Mouse (Mus musculus) stomach, embryonic 16.5 days (tissue): ENCODE measurements around the gene Kras. TPM values are rescaled to one million over a fixed set of nuclear protein-coding genes. Genes with fewer than 3 reads are reported as not detected.

Experiments used
- ATAC-seq: fragments of 200-750 bp; cut with Nextera tagmentation; 2 replicates; pipeline ENCODE4 v1.8.0; 2017; ENCODE audit warnings: moderate number of reproducible peaks, moderate TSS enrichment; ENCODE audit not compliant: insufficient read depth, low FRiP score
- H3K27ac ChIP-seq: fragments of 300-500 bp; sonication (generic); 2 replicates; pipeline ENCODE4 v1.5.1; 2014; ENCODE audit warnings: low read length
- H3K27me3 ChIP-seq: fragments of 300-500 bp; sonication (generic); 2 replicates; pipeline ENCODE4 v1.6.1; 2014; ENCODE audit warnings: low read length, control low read depth, mixed read lengths; ENCODE audit not compliant: control insufficient read depth, insufficient read depth
- H3K36me3 ChIP-seq: fragments of 300-500 bp; sonication (generic); 2 replicates; pipeline ENCODE4 v1.6.1; 2014; ENCODE audit warnings: low read length; ENCODE audit not compliant: control insufficient read depth, insufficient read depth
- H3K4me1 ChIP-seq: fragments of 300-500 bp; sonication (generic); 2 replicates; pipeline ENCODE4 v1.6.1; 2014; ENCODE audit warnings: low read length, control low read depth, mixed read lengths; ENCODE audit not compliant: control insufficient read depth, insufficient read depth
- H3K4me2 ChIP-seq: fragments of 300-500 bp; sonication (generic); 2 replicates; pipeline ENCODE4 v1.6.1; 2014; ENCODE audit warnings: low read depth, low read length, mixed read lengths
- H3K4me3 ChIP-seq: fragments of 300-500 bp; sonication (generic); replicated peaks from 2 replicates; pipeline ENCODE4 v1.5.1; 2014; ENCODE audit warnings: mild to moderate bottlenecking, low read length
- H3K9ac ChIP-seq: fragments of 300-500 bp; sonication (generic); 2 replicates; pipeline ENCODE4 v1.6.1; 2014; ENCODE audit warnings: low read length
- H3K9me3 ChIP-seq: fragments of 300-500 bp; sonication (generic); replicated peaks from 2 replicates; pipeline ENCODE4 v1.6.1; 2016; ENCODE audit warnings: low read length, control low read depth; ENCODE audit not compliant: control insufficient read depth
- WGBS: fragments of 180-500 bp; shearing (Covaris S2); extraction: QIAGEN DNeasy Blood & Tissue Kit; methylation state at CpG from one replicate; pipeline ENCODE4 v1.1.7; 2014; 5-methylcytosine and 5-hydroxymethylcytosine counted together
- polyA plus RNA-seq: library from polyadenylated mRNA; unstranded; fragments of >200 nt; fragmentation: Nextera tagmentation; extraction: Ambion mirVana; gene quantifications from 2 replicates; pipeline ENCODE4 v1.2.1, GENCODE M21; 2015

Kras gene
- polyA plus RNA-seq, 1 experiment from 2014 or later = 64.9 TPM

DNA sequence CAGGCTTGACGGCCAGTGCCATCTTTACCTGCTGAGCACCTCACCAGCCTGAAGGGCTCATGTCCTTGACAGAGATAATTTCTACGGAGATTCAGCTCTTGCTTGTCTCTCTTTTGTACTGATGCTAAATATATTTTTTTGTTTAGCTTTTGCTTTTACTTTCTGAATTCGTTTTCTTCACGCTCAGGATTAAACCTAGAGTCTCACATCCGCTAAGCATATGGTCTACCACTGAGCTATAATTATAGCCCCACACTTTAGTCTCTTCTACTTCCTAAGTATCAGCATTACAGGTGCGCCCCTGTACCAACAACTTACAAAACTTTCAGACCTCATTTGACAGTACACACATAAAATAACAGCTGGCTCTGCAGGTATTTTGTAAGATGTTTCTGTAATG lies 14.7 kb downstream of the Kras start:
- 88% methylated on average over 6 of the region's 6 CpGs for WGBS
- no peak overlapping the region for H3K27ac ChIP-seq
- H3K36me3 ChIP-seq = 0 out of 2 replicates have a peak, but pooled peaks cover 4% of the 10 kb centered on the region
- no peaks in the 10 kb centered on the region for H3K9me3 ChIP-seq
- ATAC-seq = no peak
- no peaks in the 10 kb centered on the region for H3K27me3 ChIP-seq
- H3K4me2 ChIP-seq = no peak overlapping the region
- no peaks in the 10 kb centered on the region for H3K4me1 ChIP-seq
- H3K4me3 ChIP-seq = no peak overlapping the region
- H3K9ac ChIP-seq = no peak overlapping the region

- no peaks in the 10 kb centered on the region for H3K9me3 ChIP-seq
- H3K9ac ChIP-seq = no peak overlapping the region
- H3K4me2 ChIP-seq = no peak overlapping the region
Observed at GRCm38 (mm10) chr6:145234391-145234790, 15.6 kb downstream of the Kras start.

DNA sequence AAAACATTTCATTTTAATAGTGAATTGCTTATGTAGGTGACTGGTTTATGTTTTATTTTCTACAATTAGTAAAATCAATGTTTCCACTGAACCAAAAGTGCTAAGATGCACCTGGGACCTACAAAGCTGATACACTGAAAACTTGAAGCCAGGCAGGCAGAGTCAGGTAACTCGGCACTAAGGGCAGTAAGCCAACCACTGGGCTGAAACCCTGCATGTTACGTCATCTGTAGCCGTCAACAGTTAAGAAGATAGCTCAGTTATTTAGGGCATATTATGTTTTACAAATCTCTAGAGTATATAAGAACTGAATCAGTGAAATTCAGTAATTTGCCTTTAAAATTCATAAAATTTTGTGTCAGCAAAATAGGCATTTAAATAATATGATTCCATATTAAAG lies 23.7 kb downstream of the Kras start:
- H3K4me2 ChIP-seq = no peak overlapping the region
- H3K9ac ChIP-seq = no peak overlapping the region
- no peak overlapping the region for H3K27ac ChIP-seq
- H3K36me3 ChIP-seq = 0 out of 2 replicates have a peak, but pooled peaks cover 4% of the 10 kb centered on the region
- no peaks in the 10 kb centered on the region for H3K4me1 ChIP-seq
- H3K27me3 ChIP-seq = no peaks in the 10 kb centered on the region
- no peak for ATAC-seq
- H3K4me3 ChIP-seq = no peak overlapping the region
- no peaks in the 10 kb centered on the region for H3K9me3 ChIP-seq
- 87% methylated on average over 3 of the region's 3 CpGs for WGBS

More at GRCm38 (mm10) chr6:145234391-145234790, 15.6 kb downstream of the Kras start:
- H3K27ac ChIP-seq = no peak overlapping the region
- 0 out of 2 replicates have a peak, but pooled peaks cover 4% of the 10 kb centered on the region for H3K36me3 ChIP-seq
- H3K4me1 ChIP-seq = no peaks in the 10 kb centered on the region
- H3K27me3 ChIP-seq = no peaks in the 10 kb centered on the region
- no peak overlapping the region for H3K4me3 ChIP-seq
- no peak for ATAC-seq
- WGBS = 85% methylated on average over 1 of the region's 1 CpGs

DNA sequence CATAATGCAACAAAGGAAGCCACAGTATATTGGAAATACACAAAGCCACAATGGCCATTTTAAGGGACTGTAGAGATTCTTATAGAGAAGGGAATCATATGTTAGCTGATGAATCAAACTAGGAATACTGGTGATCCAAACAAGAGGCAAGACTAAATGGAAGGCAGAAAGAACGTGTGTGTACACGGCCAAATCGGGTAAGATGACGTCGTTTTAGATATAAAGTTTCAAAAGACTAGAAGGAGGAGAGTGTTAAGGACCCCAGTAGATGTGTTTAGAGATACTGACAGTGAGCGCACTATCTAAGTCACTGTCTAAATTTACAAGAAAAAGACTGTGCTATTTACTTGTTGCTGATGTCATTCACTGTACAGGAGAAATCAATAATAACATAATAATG lies 25.8 kb downstream of the Kras start:
- no peak overlapping the region for H3K4me2 ChIP-seq
- no peak overlapping the region for H3K4me3 ChIP-seq
- no peaks in the 10 kb centered on the region for H3K4me1 ChIP-seq
- H3K36me3 ChIP-seq = peaks cover 4% of the 10 kb centered on the region; the same call in 1 of the 2 replicates
- H3K9me3 ChIP-seq = no peaks in the 10 kb centered on the region
- H3K27me3 ChIP-seq = no peaks in the 10 kb centered on the region
- no peak overlapping the region for H3K27ac ChIP-seq
- 88% methylated on average over 6 of the region's 6 CpGs for WGBS
- no peak for ATAC-seq
- no peak overlapping the region for H3K9ac ChIP-seq

DNA sequence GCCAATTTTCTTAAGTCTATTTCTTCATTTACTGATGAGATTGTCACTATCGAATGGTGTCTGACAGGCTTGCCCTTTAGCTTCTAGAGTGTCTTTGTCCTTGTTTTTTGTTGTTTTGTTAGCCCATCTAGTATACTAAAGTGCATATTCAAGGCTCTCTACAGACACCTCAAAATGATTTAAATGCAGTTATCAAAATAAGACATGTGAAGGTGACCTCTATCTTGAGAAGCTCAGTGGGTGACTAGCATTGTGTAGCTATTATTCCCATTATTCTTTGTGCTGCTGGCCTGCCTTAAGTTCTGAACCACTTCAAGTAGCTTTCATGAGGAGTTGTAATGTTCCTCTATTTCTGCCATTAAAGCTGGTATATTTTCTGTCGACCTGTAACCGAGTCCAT lies 34.2 kb downstream of the Kras start:
- WGBS = 82% methylated on average over 3 of the region's 3 CpGs
- Histone ChIP-seq H3K9ac (no peak overlapping the region), H3K36me3 (peaks cover 4% of the 10 kb centered on the region; the same call in 1 of the 2 replicates)

DNA sequence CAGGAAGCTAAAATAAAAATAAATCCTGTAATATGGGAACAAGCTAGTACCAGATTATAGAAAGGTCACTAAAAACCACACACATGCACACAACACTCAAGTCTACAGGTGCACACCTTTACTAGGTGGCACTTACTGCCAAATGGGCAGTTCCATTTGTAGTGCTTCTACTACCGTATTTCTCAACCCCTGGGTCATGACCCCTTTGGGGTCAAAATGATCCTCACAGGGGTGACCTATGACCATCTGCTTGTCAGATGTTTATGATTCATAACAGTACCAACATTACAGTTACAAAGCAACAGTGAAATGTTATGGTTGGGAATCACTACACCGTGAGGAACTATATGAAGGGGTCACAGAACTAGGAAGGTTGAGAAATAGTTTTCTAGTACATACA lies 36.1 kb downstream of the Kras start:
- Histone ChIP-seq H3K27me3 (no peaks in the 10 kb centered on the region), H3K4me3 (no peak overlapping the region), H3K9me3 (no peaks in the 10 kb centered on the region), H3K36me3 (no peaks in the 10 kb centered on the region), H3K9ac (no peak overlapping the region), H3K4me2 (no peak overlapping the region), H3K4me1 (0 out of 2 replicates have a peak, but pooled peaks cover 3% of the 10 kb centered on the region), H3K27ac (no peak overlapping the region)
- 74% methylated on average over 2 of the region's 2 CpGs for WGBS
- no peak for ATAC-seq

More for the DNA sequence above, 34.2 kb downstream of the Kras start:
- no peak overlapping the region for H3K27ac ChIP-seq
- H3K27me3 ChIP-seq = no peaks in the 10 kb centered on the region
- no peaks in the 10 kb centered on the region for H3K4me1 ChIP-seq
- H3K4me2 ChIP-seq = no peak overlapping the region
- ATAC-seq = no peak
- no peak overlapping the region for H3K4me3 ChIP-seq
- no peaks in the 10 kb centered on the region for H3K9me3 ChIP-seq

- Histone ChIP-seq H3K27me3 (no peaks in the 10 kb centered on the region), H3K36me3 (no peaks in the 10 kb centered on the region), H3K4me1 (0 out of 2 replicates have a peak, but pooled peaks cover 3% of the 10 kb centered on the region), H3K4me2 (peak overlapping the region; percentile 59), H3K9ac (peak overlapping the region; percentile 89), H3K27ac (peak overlapping the region; percentile 97), H3K9me3 (no peaks in the 10 kb centered on the region), H3K4me3 (peak overlapping the region; percentile 85)
- 2% methylated on average over 21 of the region's 21 CpGs for WGBS
- peak; percentile 23; the same call in 1 of the 2 replicates for ATAC-seq
Observed at GRCm38 (mm10) chr6:145211376-145212305, 38.4 kb downstream of the Kras start.

DNA sequence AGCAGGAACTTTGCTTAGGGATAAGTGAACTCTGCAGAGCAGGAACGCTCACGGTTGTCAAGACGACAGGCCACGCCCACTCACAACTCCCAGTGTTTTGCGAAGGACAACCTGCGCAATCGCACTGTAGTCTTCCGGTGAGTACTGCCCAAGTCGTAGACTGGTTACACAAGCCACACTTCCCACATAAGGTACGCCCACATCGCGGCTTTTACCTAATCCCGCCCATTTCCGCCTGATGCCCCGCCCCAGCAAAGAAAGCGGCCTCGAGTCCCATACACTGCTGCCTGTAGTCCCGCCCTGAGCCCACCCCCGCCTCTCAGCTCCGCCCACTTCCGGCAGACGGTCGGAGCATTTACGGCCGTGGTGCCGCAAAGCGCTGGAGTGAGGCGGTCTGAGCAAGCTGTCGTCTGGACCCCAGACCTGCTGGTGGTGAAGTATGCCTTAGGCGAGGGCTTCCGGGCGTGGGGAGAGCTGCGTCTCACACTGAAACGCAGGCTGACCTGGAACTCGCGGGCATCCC lies 39.2 kb downstream of the Kras start, which contains the start of the genes Casc1 and Etfrf1:
Gene Casc1 (minus strand): TSS at position 190 of the 523 bp plus-strand sequence.
Gene Etfrf1 (plus strand): TSS at position 319 of the 523 bp plus-strand sequence.
- Histone ChIP-seq H3K9ac (peak within 1 kb of the TSS; percentile 89), H3K4me2 (peak within 1 kb of the TSS; percentile 62), H3K36me3 (no peaks in the 10 kb centered on the region), H3K27ac (peak within 1 kb of the TSS; percentile 97), H3K27me3 (no peaks in the 10 kb centered on the region), H3K4me1 (0 out of 2 replicates have a peak, but pooled peaks cover 3% of the 10 kb centered on the region), H3K4me3 (peak within 1 kb of the TSS; percentile 85), H3K9me3 (no peaks in the 10 kb centered on the region)
- 0% methylated on average over 36 of the region's 36 CpGs for WGBS
- peak; percentile 100 for ATAC-seq
